Mouse (Mus musculus) pancreas, adult 10 weeks (tissue): Measurements from ENCODE around the gene H2al1d. TPM values are rescaled to one million over a fixed set of nuclear protein-coding genes. Genes with fewer than 3 reads are reported as not detected.

Experiments
- polyA plus RNA-seq: library from polyadenylated mRNA; stranded (reverse); fragments of 350-450 nt; fragmentation: Illumina TruSeq; extraction: RNeasy Lipid Tissue Mini Kit (QIAGEN cat#74804); gene quantifications from one replicate; pipeline ENCODE4 v1.2.3, GENCODE M21; 2015; ENCODE audit warnings: low read depth, low replicate concordance; ENCODE audit not compliant: insufficient read depth

The H2al1d gene
- not detected for polyA plus RNA-seq

DNA sequence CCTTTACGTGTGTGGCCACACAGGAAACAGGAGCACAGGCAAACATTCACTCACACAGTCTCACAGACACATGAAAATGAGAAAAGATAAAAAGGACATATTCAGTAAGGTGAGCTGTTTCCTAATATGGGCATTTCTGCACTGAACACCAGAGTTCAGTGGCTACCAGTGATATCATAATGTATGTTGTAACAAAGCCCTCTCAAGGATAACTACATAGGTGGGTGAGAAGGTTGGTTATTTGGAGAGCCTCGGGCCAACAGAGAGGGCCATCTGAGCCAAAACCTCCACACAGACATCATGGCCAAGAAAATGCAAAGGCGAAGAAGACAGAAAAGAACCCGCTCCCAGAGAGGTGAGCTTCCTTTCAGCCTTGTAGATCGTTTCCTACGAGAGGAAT is at the start of gene H2al1d:
H2al1d (plus strand) TSS at position 301 of the 400 bp plus-strand sequence.

DNA sequence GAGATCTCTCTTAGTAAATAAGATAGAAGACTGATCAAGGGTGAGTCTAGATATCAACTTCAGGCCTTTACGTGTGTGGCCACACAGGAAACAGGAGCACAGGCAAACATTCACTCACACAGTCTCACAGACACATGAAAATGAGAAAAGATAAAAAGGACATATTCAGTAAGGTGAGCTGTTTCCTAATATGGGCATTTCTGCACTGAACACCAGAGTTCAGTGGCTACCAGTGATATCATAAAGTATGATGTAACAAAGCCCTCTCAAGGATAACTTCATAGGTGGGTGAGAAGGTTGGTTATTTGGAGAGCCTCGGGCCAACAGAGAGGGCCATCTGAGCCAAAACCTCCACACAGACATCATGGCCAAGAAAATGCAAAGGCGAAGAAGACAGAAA is 9.7 kb upstream of the H2al1d start, which contains the start of gene H2al1a:
H2al1a (plus strand) TSS at position 301 of the 400 bp plus-strand sequence.

DNA sequence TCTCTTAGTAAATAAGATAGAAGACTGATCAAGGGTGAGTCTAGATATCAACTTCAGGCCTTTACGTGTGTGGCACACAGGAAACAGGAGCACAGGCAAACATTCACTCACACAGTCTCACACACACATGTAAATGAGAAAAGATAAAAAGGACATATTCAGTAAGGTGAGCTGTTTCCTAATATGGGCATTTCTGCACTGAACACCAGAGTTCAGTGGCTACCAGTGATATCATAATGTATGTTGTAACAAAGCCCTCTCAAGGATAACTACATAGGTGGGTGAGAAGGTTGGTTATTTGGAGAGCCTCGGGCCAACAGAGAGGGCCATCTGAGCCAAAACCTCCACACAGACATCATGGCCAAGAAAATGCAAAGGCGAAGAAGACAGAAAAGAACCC is 6.5 kb upstream of the H2al1d start, which contains the start of gene H2al1b:
H2al1b (plus strand) TSS at position 301 of the 400 bp plus-strand sequence.

DNA sequence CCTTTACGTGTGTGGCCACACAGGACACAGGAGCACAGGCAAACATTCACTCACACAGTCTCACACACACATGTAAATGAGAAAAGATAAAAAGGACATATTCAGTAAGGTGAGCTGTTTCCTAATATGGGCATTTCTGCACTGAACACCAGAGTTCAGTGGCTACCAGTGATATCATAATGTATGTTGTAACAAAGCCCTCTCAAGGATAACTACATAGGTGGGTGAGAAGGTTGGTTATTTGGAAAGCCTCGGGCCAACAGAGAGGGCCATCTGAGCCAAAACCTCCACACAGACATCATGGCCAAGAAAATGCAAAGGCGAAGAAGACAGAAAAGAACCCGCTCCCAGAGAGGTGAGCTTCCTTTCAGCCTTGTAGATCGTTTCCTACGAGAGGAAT is 3.3 kb upstream of the H2al1d start, which contains the start of gene H2al1c:
H2al1c (plus strand) TSS at position 301 of the 400 bp plus-strand sequence.

DNA sequence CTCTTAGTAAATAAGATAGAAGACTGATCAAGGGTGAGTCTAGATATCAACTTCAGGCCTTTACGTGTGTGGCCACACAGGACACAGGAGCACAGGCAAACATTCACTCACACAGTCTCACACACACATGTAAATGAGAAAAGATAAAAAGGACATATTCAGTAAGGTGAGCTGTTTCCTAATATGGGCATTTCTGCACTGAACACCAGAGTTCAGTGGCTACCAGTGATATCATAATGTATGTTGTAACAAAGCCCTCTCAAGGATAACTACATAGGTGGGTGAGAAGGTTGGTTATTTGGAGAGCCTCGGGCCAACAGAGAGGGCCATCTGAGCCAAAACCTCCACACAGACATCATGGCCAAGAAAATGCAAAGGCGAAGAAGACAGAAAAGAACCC is 3.0 kb downstream of the H2al1d start, which contains the start of gene H2al1e:
H2al1e (plus strand) TSS at position 301 of the 400 bp plus-strand sequence.

GRCm38 (mm10) chrX:11314858-11315257 is 6.2 kb downstream of the H2al1d start, which contains the start of gene H2al1f:
H2al1f (plus strand) TSS chrX:11315158.

DNA sequence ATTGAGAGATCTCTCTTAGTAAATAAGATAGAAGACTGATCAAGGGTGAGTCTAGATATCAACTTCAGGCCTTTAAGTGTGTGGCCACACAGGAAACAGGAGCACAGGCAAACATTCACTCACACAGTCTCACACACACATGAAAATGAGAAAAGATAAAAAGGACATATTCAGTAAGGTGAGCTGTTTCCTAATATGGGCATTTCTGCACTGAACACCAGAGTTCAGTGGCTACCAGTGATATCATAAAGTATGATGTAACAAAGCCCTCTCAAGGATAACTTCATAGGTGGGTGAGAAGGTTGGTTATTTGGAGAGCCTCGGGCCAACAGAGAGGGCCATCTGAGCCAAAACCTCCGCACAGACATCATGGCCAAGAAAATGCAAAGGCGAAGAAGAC is 9.3 kb downstream of the H2al1d start, which contains the start of gene H2al1g:
H2al1g (plus strand) TSS at position 301 of the 400 bp plus-strand sequence.

DNA sequence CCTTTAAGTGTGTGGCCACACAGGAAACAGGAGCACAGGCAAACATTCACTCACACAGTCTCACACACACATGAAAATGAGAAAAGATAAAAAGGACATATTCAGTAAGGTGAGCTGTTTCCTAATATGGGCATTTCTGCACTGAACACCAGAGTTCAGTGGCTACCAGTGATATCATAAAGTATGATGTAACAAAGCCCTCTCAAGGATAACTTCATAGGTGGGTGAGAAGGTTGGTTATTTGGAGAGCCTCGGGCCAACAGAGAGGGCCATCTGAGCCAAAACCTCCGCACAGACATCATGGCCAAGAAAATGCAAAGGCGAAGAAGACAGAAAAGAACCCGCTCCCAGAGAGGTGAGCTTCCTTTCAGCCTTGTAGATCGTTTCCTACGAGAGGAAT is 12.6 kb downstream of the H2al1d start, which contains the start of gene H2al1h:
H2al1h (plus strand) TSS at position 301 of the 400 bp plus-strand sequence.

GRCm38 (mm10) chrX:11324359-11324758 is 15.7 kb downstream of the H2al1d start, which contains the start of gene H2al1i:
H2al1i (plus strand) TSS chrX:11324659.

GRCm38 (mm10) chrX:11327522-11327921 is 18.9 kb downstream of the H2al1d start, which contains the start of gene H2al1j:
H2al1j (plus strand) TSS chrX:11327822.

Other genes with a start within 250 kb of the H2al1d start
- not detected for gene H2al1a, start 9.6 kb upstream of the H2al1d start, polyA plus RNA-seq
- gene H2al1b, start 6.4 kb upstream of the H2al1d start, polyA plus RNA-seq, result not detected
- gene H2al1c, start 3.2 kb upstream of the H2al1d start, polyA plus RNA-seq, result not detected
- not detected for gene H2al1e, start 3.1 kb downstream of the H2al1d start, polyA plus RNA-seq
- not detected for gene H2al1f, start 6.3 kb downstream of the H2al1d start, polyA plus RNA-seq
- not detected for gene H2al1g, start 9.4 kb downstream of the H2al1d start, polyA plus RNA-seq
- gene H2al1h, start 12.7 kb downstream of the H2al1d start, polyA plus RNA-seq, result not detected
- not detected for gene H2al1i, start 15.8 kb downstream of the H2al1d start, polyA plus RNA-seq
- not detected for gene H2al1j, start 19.0 kb downstream of the H2al1d start, polyA plus RNA-seq